Mouse (Mus musculus): ENCODE results near the gene Gm49322. TPM values are rescaled to one million over a fixed set of nuclear protein-coding genes. Genes with fewer than 3 reads are reported as not detected.

Gene Gm49322
- total RNA-seq, 4 experiments from 2014 or later = 3.0 to 5.4 (median 3.7) TPM

GRCm38 (mm10) chr10:80583047-80583446 is 22.8 kb upstream of the Gm49322 start:
- DNase-seq (ENCODE audit: low spot score in 2 of 2) = no peak

GRCm38 (mm10) chr10:80584045-80584488 is 21.8 kb upstream of the Gm49322 start:
- DNase-seq (ENCODE audit: low spot score in 2 of 2) = no peak

DNA sequence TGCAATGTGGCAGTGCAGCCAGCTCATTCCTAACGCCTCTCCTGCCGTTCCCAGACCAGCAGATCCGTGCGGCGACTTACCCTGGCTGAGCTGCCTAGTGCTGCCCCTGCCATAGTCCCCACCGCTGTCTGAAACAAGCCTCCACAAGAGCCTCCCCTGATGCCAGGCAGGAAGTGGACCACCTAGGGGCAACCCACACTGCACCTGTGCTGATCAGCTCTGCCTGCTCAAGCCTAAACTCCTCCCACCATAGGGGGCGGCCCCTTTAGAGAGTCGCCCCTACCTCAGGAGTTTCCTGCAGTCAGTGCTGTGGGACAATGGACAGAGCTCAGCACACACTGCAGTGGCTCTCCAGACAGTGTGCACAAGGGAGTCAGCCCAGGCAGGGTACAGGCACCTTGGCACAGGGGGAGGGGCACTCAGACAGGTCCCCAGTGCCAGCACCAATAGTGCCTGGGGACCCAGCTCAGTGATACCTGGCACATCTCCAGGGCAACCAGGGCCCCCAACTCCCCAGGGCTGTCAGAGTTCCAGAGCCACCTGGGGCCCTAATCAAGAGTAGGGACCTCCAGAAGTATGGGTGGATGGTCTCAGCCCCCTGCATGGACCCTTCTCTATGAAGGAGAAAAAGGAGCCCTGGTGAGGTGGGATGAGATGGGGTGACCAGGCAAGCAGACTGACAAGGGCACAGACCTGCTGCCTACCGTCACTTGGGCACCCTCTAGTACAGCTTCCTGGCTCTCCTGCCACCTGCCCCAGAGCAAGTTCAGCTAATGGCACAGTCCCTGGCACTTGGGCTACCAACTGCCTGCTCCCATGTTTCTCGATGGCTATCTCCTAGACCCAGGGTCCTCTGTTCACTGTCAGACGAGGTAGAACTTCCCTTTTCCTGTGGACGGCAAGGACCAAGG is 20.9 kb upstream of the Gm49322 start:
- no peak for DNase-seq (ENCODE audit: low spot score in 2 of 2)

DNA sequence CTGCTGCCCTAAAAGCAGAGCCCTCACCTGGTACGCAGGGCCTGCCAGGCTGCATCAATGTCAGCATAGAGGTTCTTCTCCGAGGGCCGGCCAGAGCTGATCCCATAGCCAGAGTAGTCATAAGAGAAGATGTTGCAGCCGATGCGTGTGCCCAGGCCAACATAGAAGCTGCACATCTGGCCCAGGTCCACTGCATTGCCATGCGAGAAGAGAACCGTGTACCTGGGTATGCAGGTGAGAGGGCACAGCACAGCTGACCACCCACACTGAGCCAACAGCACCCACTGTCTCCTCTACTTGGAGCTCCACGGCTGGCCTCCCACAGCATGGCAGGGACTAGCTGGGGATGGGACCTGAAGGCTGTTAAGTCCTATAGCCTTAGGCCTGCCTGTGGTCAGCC is 20.2 kb upstream of the Gm49322 start:
- no peak for DNase-seq (ENCODE audit: low spot score in 2 of 2)

GRCm38 (mm10) chr10:80586407-80587304 is 19.2 kb upstream of the Gm49322 start:
- DNase-seq (ENCODE audit: low spot score in 2 of 2) = no peak

DNA sequence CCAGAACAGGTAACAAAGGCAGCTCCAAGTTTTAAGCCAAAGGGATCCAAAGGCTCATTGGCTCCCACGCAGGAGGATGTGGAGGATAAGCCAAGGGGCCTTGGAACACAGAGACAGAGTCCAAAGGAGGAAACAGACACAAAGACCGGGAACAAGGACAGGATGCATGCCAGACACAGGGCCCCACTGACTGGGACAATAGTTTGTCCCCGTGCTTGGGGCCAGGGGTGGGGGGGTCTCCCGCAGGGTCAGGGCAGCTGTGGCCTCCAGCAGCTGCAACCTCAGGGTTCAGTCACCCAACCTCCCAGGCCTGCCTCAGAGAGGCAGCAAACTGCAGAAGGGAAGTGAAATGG is 18.5 kb upstream of the Gm49322 start:
- DNase-seq (ENCODE audit: low spot score in 2 of 2) = no peak

DNA sequence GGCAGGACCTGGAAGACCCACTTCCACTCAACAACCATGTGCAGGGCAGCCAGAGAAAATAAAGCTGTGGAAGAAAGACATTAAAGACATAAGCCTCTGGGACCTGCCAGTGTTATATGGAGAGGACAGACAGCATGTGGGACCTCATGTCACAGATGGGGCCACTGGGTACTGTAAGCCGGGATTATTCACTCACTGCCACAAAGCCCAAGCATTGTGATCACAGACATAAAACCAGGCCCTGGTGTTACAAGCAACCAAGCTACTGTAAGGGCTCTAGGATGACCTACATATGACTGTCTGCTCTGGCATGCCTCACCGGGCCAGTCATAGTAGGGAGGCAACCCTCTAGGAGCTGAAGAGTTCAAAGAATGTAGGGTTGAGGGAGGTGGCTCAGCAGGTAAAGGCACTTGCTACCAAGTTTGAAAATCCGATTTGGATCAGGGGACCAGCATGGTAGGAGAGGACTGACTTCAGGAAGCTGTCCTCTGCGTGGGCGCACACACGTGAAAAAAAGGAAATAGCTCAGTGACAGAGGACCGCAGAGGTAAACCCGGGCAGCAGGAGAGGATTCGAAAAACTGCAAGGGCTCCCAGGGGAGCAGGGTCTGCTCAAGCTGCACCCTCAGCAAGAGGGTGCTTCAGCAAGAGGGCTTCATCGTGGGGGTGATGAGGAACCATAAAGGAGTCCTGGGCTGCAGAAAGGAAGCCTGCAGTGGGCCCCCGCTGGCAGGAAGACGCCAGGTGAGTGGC is 16.5 kb upstream of the Gm49322 start:
- DNase-seq (ENCODE audit: low spot score in 2 of 2) = no peak

GRCm38 (mm10) chr10:80589879-80590854 is 15.7 kb upstream of the Gm49322 start, which contains the start of gene Abhd17a:
Abhd17a (minus strand) TSS chr10:80590341.
- peak; percentile 90 to 96 for DNase-seq (ENCODE audit: low spot score in 2 of 2)

GRCm38 (mm10) chr10:80596318-80596717 is 9.5 kb upstream of the Gm49322 start:
- no peak for DNase-seq (ENCODE audit: low spot score in 2 of 2)

DNA sequence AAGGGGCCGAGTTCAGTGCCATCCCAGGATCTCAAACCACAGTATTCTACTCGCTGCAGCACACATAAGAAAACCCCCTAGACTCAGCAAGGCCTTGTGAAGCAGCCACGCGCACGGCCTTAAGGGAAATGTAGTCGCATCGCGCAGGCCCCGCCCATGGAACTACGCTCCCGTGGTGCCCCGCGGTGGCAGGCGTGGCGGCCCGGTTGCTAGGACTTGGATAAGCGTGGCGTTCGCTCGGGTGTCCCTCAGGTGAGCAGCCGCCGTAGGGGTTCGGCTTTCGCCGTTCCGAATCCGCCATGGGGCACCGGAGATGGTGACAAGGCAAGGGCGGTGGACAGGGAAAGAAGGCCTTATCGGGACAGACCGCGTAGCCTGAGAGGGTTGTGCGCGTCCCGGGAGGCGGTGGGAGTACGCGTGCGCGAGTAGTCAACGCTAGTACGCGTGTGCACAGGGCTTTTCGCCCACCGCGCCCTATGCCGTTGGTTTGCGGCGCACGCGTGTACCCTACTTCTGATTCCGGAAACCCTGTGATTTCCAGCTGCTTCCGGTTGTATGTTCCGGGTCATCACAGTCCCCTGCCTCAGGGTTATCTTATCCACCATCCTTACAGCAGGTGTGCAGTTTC is 3.0 kb upstream of the Gm49322 start, which contains the start of the genes Scamp4 and Adat3:
Scamp4 (plus strand) TSS at position 175 of the 628 bp plus-strand sequence.
Adat3 (plus strand) TSS at position 183 of the 628 bp plus-strand sequence.
- DNase-seq (ENCODE audit: low spot score in 2 of 2) = peak; percentile 93 to 96

GRCm38 (mm10) chr10:80603364-80603763 is 2.5 kb upstream of the Gm49322 start:
- DNase-seq (ENCODE audit: low spot score in 2 of 2) = no peak

GRCm38 (mm10) chr10:80604001-80604509 is 1.8 kb upstream of the Gm49322 start:
- DNase-seq (ENCODE audit: low spot score in 2 of 2) = peak in 1 of 2 experiments; percentile 71

- DNase-seq (ENCODE audit: low spot score in 2 of 2) = no peak
These were observed 833 bp upstream of the Gm49322 start for GRCm38 (mm10) chr10:80604988-80605387.

DNA sequence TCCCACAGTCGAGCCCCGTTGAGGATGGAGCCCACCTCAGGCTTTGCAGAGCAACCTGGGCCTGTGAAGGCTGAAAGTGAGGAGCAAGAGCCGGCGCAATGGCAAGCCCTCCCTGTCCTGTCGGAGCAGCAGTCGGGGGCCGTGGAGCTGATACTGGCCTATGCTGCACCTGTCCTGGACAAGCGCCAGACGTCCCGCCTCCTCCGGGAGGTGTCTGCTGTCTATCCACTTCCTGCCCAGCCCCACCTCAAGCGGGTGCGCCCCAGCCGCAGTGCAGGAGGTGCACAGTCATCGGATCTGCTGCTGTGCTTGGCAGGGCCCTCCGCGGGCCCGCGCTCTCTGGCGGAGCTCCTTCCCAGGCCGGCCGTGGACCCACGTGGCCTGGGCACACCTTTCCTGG is 485 bp downstream of the Gm49322 start:
- no peak for DNase-seq (ENCODE audit: low spot score in 2 of 2)

DNA sequence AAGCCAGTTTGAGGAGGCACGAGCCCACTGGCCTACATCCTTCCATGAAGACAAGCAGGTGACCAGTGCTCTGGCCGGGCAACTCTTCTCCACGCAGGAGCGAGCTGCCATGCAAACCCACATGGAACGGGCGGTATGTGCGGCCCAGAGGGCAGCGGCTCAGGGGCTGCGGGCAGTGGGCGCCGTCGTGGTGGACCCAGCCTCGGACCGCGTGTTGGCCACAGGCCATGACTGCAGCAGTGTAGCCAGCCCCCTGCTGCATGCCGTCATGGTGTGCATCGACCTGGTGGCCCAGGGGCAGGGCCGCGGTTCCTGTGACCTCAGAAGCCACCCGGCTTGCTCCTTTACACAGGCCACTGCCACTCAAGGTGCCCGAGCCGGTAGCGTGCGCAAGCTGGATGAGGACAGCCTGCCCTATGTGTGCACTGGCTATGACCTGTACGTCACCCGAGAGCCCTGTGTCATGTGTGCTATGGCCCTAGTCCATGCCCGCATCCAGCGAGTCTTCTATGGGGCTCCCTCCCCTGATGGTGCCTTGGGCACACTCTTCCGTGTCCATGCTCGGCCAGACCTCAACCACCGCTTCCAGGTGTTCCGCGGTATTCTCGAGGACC is 1.0 kb downstream of the Gm49322 start:
- DNase-seq (ENCODE audit: low spot score in 2 of 2) = no peak

DNA sequence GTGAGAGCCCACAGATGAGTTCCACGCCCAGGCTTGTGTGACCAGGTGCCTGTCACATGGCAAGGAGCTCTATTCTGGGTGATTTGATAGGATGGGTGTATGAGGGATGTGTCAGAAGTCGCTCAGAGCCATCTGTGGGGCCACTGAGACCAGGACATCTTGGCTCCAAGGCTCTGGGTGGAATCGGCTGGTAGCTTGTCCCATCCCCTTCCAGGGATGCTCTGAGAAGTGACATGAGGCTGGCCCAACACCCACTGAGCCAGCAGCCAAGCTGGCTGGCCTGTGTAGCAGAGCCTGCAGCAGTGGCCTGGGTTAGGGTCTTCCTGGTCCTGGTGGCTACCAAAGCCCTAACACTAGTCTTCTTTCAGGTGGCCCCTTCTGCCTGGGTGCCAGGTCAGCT is 2.6 kb downstream of the Gm49322 start:
- DNase-seq (ENCODE audit: low spot score in 2 of 2) = no peak

- no peak for DNase-seq (ENCODE audit: low spot score in 2 of 2)
These were observed 3.6 kb downstream of the Gm49322 start for GRCm38 (mm10) chr10:80609269-80609924.

DNA sequence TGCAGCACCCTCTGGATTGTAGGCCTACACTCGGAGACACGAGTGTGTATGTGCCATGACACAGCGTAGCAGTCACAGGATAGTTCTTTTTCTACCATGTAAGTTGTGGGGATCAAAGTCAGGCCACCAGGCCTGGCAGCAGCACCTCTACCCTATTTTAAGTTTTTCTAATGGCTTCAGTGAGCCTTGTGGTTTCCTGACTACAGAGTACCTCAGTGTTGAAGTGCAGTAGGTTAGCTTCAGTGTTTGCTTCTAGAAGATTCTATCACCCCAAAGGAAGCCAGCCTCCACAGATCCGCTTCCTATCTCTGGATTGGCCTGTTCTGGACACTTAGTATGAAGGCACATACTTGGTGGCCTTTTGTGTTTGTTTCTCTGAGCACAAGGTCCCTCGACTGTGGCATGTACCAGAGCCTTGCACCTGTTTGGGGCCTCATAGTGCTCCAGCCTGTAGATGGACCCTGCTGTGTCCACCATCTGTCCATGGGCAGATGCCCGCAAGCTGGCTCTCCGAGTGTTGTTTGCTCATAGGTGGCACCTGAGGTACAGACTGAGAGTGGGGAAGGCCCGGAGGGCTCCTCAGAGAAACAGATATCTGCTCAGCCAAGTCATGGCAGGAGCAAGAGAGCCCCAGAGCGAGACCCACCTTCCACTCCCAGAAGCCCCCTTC is 4.4 kb downstream of the Gm49322 start:
- no peak for DNase-seq (ENCODE audit: low spot score in 2 of 2)

All from layer of hippocampus, adult 8-10 months (tissue).